Mouse (Mus musculus): Measurements from ENCODE around the gene Il9r. TPM values are rescaled to one million over a fixed set of nuclear protein-coding genes. Genes with fewer than 3 reads are reported as not detected.

Gene Il9r
- polyA plus RNA-seq, 2 experiments, result 0.21 to 0.54 TPM

GRCm38 (mm10) chr11:32188881-32189280 is 11.2 kb downstream of the Il9r start:
- no peak for ATAC-seq (ENCODE audit: low FRiP score, low read depth)
- H3K36me3 ChIP-seq (ENCODE audit: control insufficient read depth, insufficient read depth, low read length), result no peaks in the 10 kb centered on the region
- H3K4me1 ChIP-seq (ENCODE audit: control insufficient read depth, insufficient read depth, low read length), result no peaks in the 10 kb centered on the region
- H3K4me2 ChIP-seq (replicated peaks; ENCODE audit: low read depth, low read length, severe bottlenecking), result no peak overlapping the region
- WGBS, result 82% methylated on average over 12 of the region's 12 CpGs
- DNase-seq (ENCODE audit: low spot score), result no peak
- H3K27ac ChIP-seq (replicated peaks; ENCODE audit: low read depth, low read length), result no peak overlapping the region
- no peak overlapping the region for H3K9ac ChIP-seq (ENCODE audit: low read depth, low read length, severe bottlenecking)
- H3K4me3 ChIP-seq (replicated peaks; ENCODE audit: low read length), result no peak overlapping the region
- TF ChIP-seq POLR2A (IDR thresholded peaks at IDR 0.05; ENCODE audit: borderline replicate concordance, extremely low read depth, insufficient read depth, insufficient read length), result no peak
- no peaks in the 10 kb centered on the region for H3K27me3 ChIP-seq (ENCODE audit: control insufficient read depth, insufficient read depth, low read length)
- no peaks in the 10 kb centered on the region for H3K9me3 ChIP-seq (ENCODE audit: control insufficient read depth, low read length)

GRCm38 (mm10) chr11:32187256-32187655 is 12.8 kb downstream of the Il9r start:
- Histone ChIP-seq H3K4me2 (replicated peaks; ENCODE audit: low read depth, low read length, severe bottlenecking) (no peak overlapping the region), H3K27ac (replicated peaks; ENCODE audit: low read depth, low read length) (no peak overlapping the region), H3K9ac (ENCODE audit: low read depth, low read length, severe bottlenecking) (no peak overlapping the region), H3K9me3 (ENCODE audit: control insufficient read depth, low read length) (no peaks in the 10 kb centered on the region), H3K27me3 (ENCODE audit: control insufficient read depth, insufficient read depth, low read length) (no peaks in the 10 kb centered on the region), H3K4me3 (replicated peaks; ENCODE audit: low read length) (no peak overlapping the region), H3K4me1 (ENCODE audit: control insufficient read depth, insufficient read depth, low read length) (no peaks in the 10 kb centered on the region), H3K36me3 (ENCODE audit: control insufficient read depth, insufficient read depth, low read length) (no peaks in the 10 kb centered on the region)
- ATAC-seq (ENCODE audit: low FRiP score, low read depth) (no peak), DNase-seq (ENCODE audit: low spot score) (no peak)
- no peak for TF ChIP-seq POLR2A (IDR thresholded peaks at IDR 0.05; ENCODE audit: borderline replicate concordance, extremely low read depth, insufficient read depth, insufficient read length)
- 89% methylated on average over 4 of the region's 4 CpGs for WGBS

GRCm38 (mm10) chr11:32186031-32186430 is 14.0 kb downstream of the Il9r start:
- Histone ChIP-seq H3K9me3 (ENCODE audit: control insufficient read depth, low read length) (no peaks in the 10 kb centered on the region), H3K4me1 (ENCODE audit: control insufficient read depth, insufficient read depth, low read length) (no peaks in the 10 kb centered on the region), H3K9ac (ENCODE audit: low read depth, low read length, severe bottlenecking) (no peak overlapping the region), H3K36me3 (ENCODE audit: control insufficient read depth, insufficient read depth, low read length) (no peaks in the 10 kb centered on the region), H3K4me3 (replicated peaks; ENCODE audit: low read length) (no peak overlapping the region), H3K4me2 (replicated peaks; ENCODE audit: low read depth, low read length, severe bottlenecking) (no peak overlapping the region), H3K27me3 (ENCODE audit: control insufficient read depth, insufficient read depth, low read length) (no peaks in the 10 kb centered on the region), H3K27ac (replicated peaks; ENCODE audit: low read depth, low read length) (no peak overlapping the region)
- DNase-seq (ENCODE audit: low spot score), result no peak
- TF ChIP-seq POLR2A (IDR thresholded peaks at IDR 0.05; ENCODE audit: borderline replicate concordance, extremely low read depth, insufficient read depth, insufficient read length), result no peak
- 75% methylated on average over 3 of the region's 3 CpGs for WGBS
- no peak for ATAC-seq (ENCODE audit: low FRiP score, low read depth)

GRCm38 (mm10) chr11:32184469-32184868 is 15.6 kb downstream of the Il9r start:
- Histone ChIP-seq H3K9me3 (ENCODE audit: control insufficient read depth, low read length) (no peaks in the 10 kb centered on the region), H3K27me3 (ENCODE audit: control insufficient read depth, insufficient read depth, low read length) (no peaks in the 10 kb centered on the region), H3K4me2 (replicated peaks; ENCODE audit: low read depth, low read length, severe bottlenecking) (no peak overlapping the region), H3K36me3 (ENCODE audit: control insufficient read depth, insufficient read depth, low read length) (no peaks in the 10 kb centered on the region), H3K4me3 (replicated peaks; ENCODE audit: low read length) (no peak overlapping the region), H3K27ac (replicated peaks; ENCODE audit: low read depth, low read length) (no peak overlapping the region), H3K4me1 (ENCODE audit: control insufficient read depth, insufficient read depth, low read length) (no peaks in the 10 kb centered on the region), H3K9ac (ENCODE audit: low read depth, low read length, severe bottlenecking) (no peak overlapping the region)
- no peak for TF ChIP-seq POLR2A (IDR thresholded peaks at IDR 0.05; ENCODE audit: borderline replicate concordance, extremely low read depth, insufficient read depth, insufficient read length)
- no peak for DNase-seq (ENCODE audit: low spot score)
- 80% methylated on average over 8 of the region's 8 CpGs for WGBS
- no peak for ATAC-seq (ENCODE audit: low FRiP score, low read depth)

GRCm38 (mm10) chr11:32181973-32182868 is 17.9 kb downstream of the Il9r start:
- Histone ChIP-seq H3K27ac (replicated peaks; ENCODE audit: low read depth, low read length) (no peak overlapping the region), H3K36me3 (ENCODE audit: control insufficient read depth, insufficient read depth, low read length) (no peaks in the 10 kb centered on the region), H3K4me2 (replicated peaks; ENCODE audit: low read depth, low read length, severe bottlenecking) (no peak overlapping the region), H3K27me3 (ENCODE audit: control insufficient read depth, insufficient read depth, low read length) (no peaks in the 10 kb centered on the region), H3K4me1 (ENCODE audit: control insufficient read depth, insufficient read depth, low read length) (no peaks in the 10 kb centered on the region), H3K9ac (ENCODE audit: low read depth, low read length, severe bottlenecking) (no peak overlapping the region), H3K9me3 (ENCODE audit: control insufficient read depth, low read length) (no peaks in the 10 kb centered on the region), H3K4me3 (replicated peaks; ENCODE audit: low read length) (no peak overlapping the region)
- WGBS, result 50% methylated on average over 23 of the region's 25 CpGs
- DNase-seq (ENCODE audit: low spot score), result peak; percentile 80
- no peak for TF ChIP-seq POLR2A (IDR thresholded peaks at IDR 0.05; ENCODE audit: borderline replicate concordance, extremely low read depth, insufficient read depth, insufficient read length)
- ATAC-seq (ENCODE audit: low FRiP score, low read depth), result no peak
